Comparison of ENCODE assay signal across 8 mouse cellular contexts in genomic region chr11:98776843-98777590, GRCm38 (mm10). TPM values are rescaled to one million over a fixed set of nuclear protein-coding genes. Genes with fewer than 3 reads are reported as not detected.
A peak's percentile ranks its signal among the peaks of the same experiment; 100 is the strongest.
DNase-seq lines count a peak whose midpoint lies in the region; ATAC-seq and TF ChIP-seq lines count a peak whose summit lies in the region.

No protein-coding gene starts in this region.

- no peak overlapping the region; the same call in 1 of the 2 replicates for H3K9ac ChIP-seq in hindbrain, postnatal 0 days (replicated peaks; ENCODE audit: low read length)
- H3K9ac ChIP-seq in liver, embryonic 14.5 days (replicated peaks) = no peak overlapping the region
- H3K9ac ChIP-seq in neural tube, embryonic 15.5 days (replicated peaks) = no peak overlapping the region

- no peaks in the 10 kb centered on the region for H3K27me3 ChIP-seq in hindbrain, postnatal 0 days (ENCODE audit: insufficient read depth, low read length)
- H3K27me3 ChIP-seq in liver, embryonic 14.5 days (ENCODE audit: control insufficient read depth, insufficient read depth, low read length) = no peaks in the 10 kb centered on the region
- H3K27me3 ChIP-seq in neural tube, embryonic 15.5 days (replicated peaks) = no peaks in the 10 kb centered on the region

- intact Hi-C loops in gastrocnemius, adult 2 months (cut with DNase I) = no loop called here

- ATAC-seq in hindbrain, postnatal 0 days = no peak
- no peak for ATAC-seq in liver, embryonic 14.5 days (ENCODE audit: insufficient read depth)
- no peak for ATAC-seq in neural tube, embryonic 15.5 days (ENCODE audit: low FRiP score)

- peak overlapping the region; percentile 87 for H3K4me3 ChIP-seq in gastrocnemius, adult 2 months
- H3K4me3 ChIP-seq in hindbrain, postnatal 0 days (ENCODE audit: low read length) = no peak overlapping the region
- no peak overlapping the region for H3K4me3 ChIP-seq in liver, embryonic 14.5 days (ENCODE audit: insufficient read depth in 1 of 2, low read depth in 2 of 2, low read length in 2 of 2)
- no peak overlapping the region for H3K4me3 ChIP-seq in neural tube, embryonic 15.5 days (replicated peaks)

- TF ChIP-seq EP300 in liver, embryonic 14.5 days (IDR thresholded peaks at IDR 0.05; ENCODE audit: low read depth) = no peak

- H3K4me1 ChIP-seq in hindbrain, postnatal 0 days (ENCODE audit: insufficient read depth, low read length) = peaks cover 35% of the 10 kb centered on the region
- H3K4me1 ChIP-seq in liver, embryonic 14.5 days (replicated peaks; ENCODE audit: control insufficient read depth in 2 of 2, insufficient read depth in 2 of 2, low read length in 1 of 2) = peaks cover 41 to 55% of the 10 kb centered on the region in 2 experiments
- peaks cover 60% of the 10 kb centered on the region for H3K4me1 ChIP-seq in neural tube, embryonic 15.5 days

- no peak for TF ChIP-seq CTCF in gastrocnemius, adult 2 months (IDR thresholded peaks at IDR 0.05)
- TF ChIP-seq CTCF in hindbrain, postnatal 0 days (IDR thresholded peaks at IDR 0.05; ENCODE audit: low read depth) = no peak
- TF ChIP-seq CTCF in liver, embryonic 14.5 days (IDR thresholded peaks at IDR 0.05; ENCODE audit: low read depth) = no peak

- H3K4me2 ChIP-seq in hindbrain, postnatal 0 days (ENCODE audit: low read depth, low read length) = no peak overlapping the region
- H3K4me2 ChIP-seq in liver, embryonic 14.5 days (ENCODE audit: low read depth) = peak overlapping the region; percentile 31
- peak overlapping the region; percentile 96; the same call in 1 of the 2 replicates for H3K4me2 ChIP-seq in neural tube, embryonic 15.5 days

- H3K27ac ChIP-seq in gastrocnemius, adult 2 months = peak overlapping the region; percentile 100
- peak overlapping the region; percentile 84 for H3K27ac ChIP-seq in hindbrain, postnatal 0 days
- peak overlapping the region; percentile 6; the same call in 1 of the 2 replicates for H3K27ac ChIP-seq in liver, embryonic 14.5 days
- peak overlapping the region; percentile 78 for H3K27ac ChIP-seq in neural tube, embryonic 15.5 days (replicated peaks)

- no peaks in the 10 kb centered on the region for H3K36me3 ChIP-seq in hindbrain, postnatal 0 days (ENCODE audit: insufficient read depth, low read length)
- H3K36me3 ChIP-seq in liver, embryonic 14.5 days (replicated peaks; ENCODE audit: control insufficient read depth, insufficient read depth, low read depth) = no peaks in the 10 kb centered on the region
- no peaks in the 10 kb centered on the region for H3K36me3 ChIP-seq in neural tube, embryonic 15.5 days

- 16% methylated on average over 9 of the region's 9 CpGs for WGBS in hindbrain, postnatal 0 days
- WGBS in liver, embryonic 14.5 days (ENCODE audit: insufficient replicate concordance) = 10% methylated on average over 9 of the region's 9 CpGs
- WGBS in neural tube, embryonic 15.5 days = 16% methylated on average over 9 of the region's 9 CpGs

- no peaks in the 10 kb centered on the region for H3K9me3 ChIP-seq in hindbrain, postnatal 0 days (ENCODE audit: low read length)
- H3K9me3 ChIP-seq in liver, embryonic 14.5 days (ENCODE audit: control insufficient read depth, low read length) = no peaks in the 10 kb centered on the region
- H3K9me3 ChIP-seq in neural tube, embryonic 15.5 days (replicated peaks) = no peaks in the 10 kb centered on the region

- peak; percentile 41 to 65 for DNase-seq in urinary bladder, postnatal 36 days (ENCODE audit: low spot score in 2 of 2)
- no peak for DNase-seq in urinary bladder, postnatal 10 days (ENCODE audit: low spot score)
- DNase-seq in gastrocnemius, adult 2 months = peak; percentile 75
- no peak for DNase-seq in hindbrain, postnatal 0 days (ENCODE audit: low spot score)
- DNase-seq in liver, embryonic 14.5 days (ENCODE audit: low read depth in 3 of 3, low spot score in 3 of 3) = no peak
- no peak for DNase-seq in left cerebral cortex, adult 18-20 months (ENCODE audit: low spot score in 2 of 2)
- no peak for DNase-seq in natural killer cell, adult 2 months (ENCODE audit: low spot score in 2 of 2)

RNA-seq across cellular contexts. Expression of gene Nr1d1, which starts 1.9 kb away (rescaled TPM):
- total RNA-seq in gastrocnemius, adult 2 months (2021) = 100 to 1,000 TPM in 1 of 2 experiments, 10 to 100 TPM in 1; 56.3 to 152 TPM
- total RNA-seq in hindbrain, postnatal 0 days (2014; rRNA removed) = 7.5 and 8.6 TPM in 2 replicates
- 10.2 and 13.5 TPM in 2 replicates for polyA plus RNA-seq in hindbrain, postnatal 0 days (2015; fragmentation: Nextera tagmentation; extraction: Ambion mirVana)
- polyA plus RNA-seq in liver, embryonic 14.5 days (2012; rRNA removed) = 0.54 and 0.65 TPM in 2 replicates
- 0.56 and 0.58 TPM in 2 replicates for polyA plus RNA-seq in liver, embryonic 14.5 days (2014; fragmentation: Nextera tagmentation; extraction: Ambion mirVana)
- polyA plus RNA-seq in neural tube, embryonic 15.5 days (2015; fragmentation: Nextera tagmentation; extraction: Ambion mirVana) = 3.8 and 4.0 TPM in 2 replicates
- 100 to 1,000 TPM in 1 of 2 experiments, 10 to 100 TPM in 1; 87.2 to 122 TPM for total RNA-seq in left cerebral cortex, adult 18-20 months (2021)

RNA-seq across cellular contexts. Expression of gene Msl1, which starts 18.3 kb away (rescaled TPM):
- total RNA-seq in gastrocnemius, adult 2 months (2021) = 10 to 100 TPM; 51.8 to 69.4 TPM
- 77.7 and 94.3 TPM in 2 replicates for total RNA-seq in hindbrain, postnatal 0 days (2014; rRNA removed)
- 25.0 and 25.4 TPM in 2 replicates for polyA plus RNA-seq in hindbrain, postnatal 0 days (2015; fragmentation: Nextera tagmentation; extraction: Ambion mirVana)
- 11.5 and 15.8 TPM in 2 replicates for polyA plus RNA-seq in liver, embryonic 14.5 days (2012; rRNA removed)
- polyA plus RNA-seq in liver, embryonic 14.5 days (2014; fragmentation: Nextera tagmentation; extraction: Ambion mirVana) = 4.5 and 4.9 TPM in 2 replicates
- polyA plus RNA-seq in neural tube, embryonic 15.5 days (2015; fragmentation: Nextera tagmentation; extraction: Ambion mirVana) = 27.5 and 30.1 TPM in 2 replicates
- 100 to 1,000 TPM; 182 to 185 TPM for total RNA-seq in left cerebral cortex, adult 18-20 months (2021)

RNA-seq across cellular contexts. Expression of gene Casc3, which starts 27.7 kb away (rescaled TPM):
- 10 to 100 TPM; 17.4 to 21.9 TPM for total RNA-seq in gastrocnemius, adult 2 months (2021)
- total RNA-seq in hindbrain, postnatal 0 days (2014; rRNA removed) = 24.4 and 74.0 TPM in 2 replicates
- 35.4 and 35.7 TPM in 2 replicates for polyA plus RNA-seq in hindbrain, postnatal 0 days (2015; fragmentation: Nextera tagmentation; extraction: Ambion mirVana)
- polyA plus RNA-seq in liver, embryonic 14.5 days (2012; rRNA removed) = 12.2 and 12.7 TPM in 2 replicates
- 11.5 and 13.0 TPM in 2 replicates for polyA plus RNA-seq in liver, embryonic 14.5 days (2014; fragmentation: Nextera tagmentation; extraction: Ambion mirVana)
- 44.3 and 46.8 TPM in 2 replicates for polyA plus RNA-seq in neural tube, embryonic 15.5 days (2015; fragmentation: Nextera tagmentation; extraction: Ambion mirVana)
- 10 to 100 TPM; 53.0 to 57.3 TPM for total RNA-seq in left cerebral cortex, adult 18-20 months (2021)

RNA-seq across cellular contexts. Expression of gene Thra, which starts 36.6 kb away (rescaled TPM):
- 10 to 100 TPM; 78.8 to 96.8 TPM for total RNA-seq in gastrocnemius, adult 2 months (2021)
- 725 and 812 TPM in 2 replicates for total RNA-seq in hindbrain, postnatal 0 days (2014; rRNA removed)
- polyA plus RNA-seq in hindbrain, postnatal 0 days (2015; fragmentation: Nextera tagmentation; extraction: Ambion mirVana) = 160 TPM in 2 replicates
- polyA plus RNA-seq in liver, embryonic 14.5 days (2012; rRNA removed) = 14.6 and 15.6 TPM in 2 replicates
- polyA plus RNA-seq in liver, embryonic 14.5 days (2014; fragmentation: Nextera tagmentation; extraction: Ambion mirVana) = 8.3 and 10.0 TPM in 2 replicates
- polyA plus RNA-seq in neural tube, embryonic 15.5 days (2015; fragmentation: Nextera tagmentation; extraction: Ambion mirVana) = 104 and 125 TPM in 2 replicates
- 100 to 1,000 TPM; 708 to 832 TPM for total RNA-seq in left cerebral cortex, adult 18-20 months (2021)

RNA-seq across cellular contexts. Expression of gene Med24, which starts 47.8 kb away (rescaled TPM):
- 10 to 100 TPM; 52.0 to 58.4 TPM for total RNA-seq in gastrocnemius, adult 2 months (2021)
- 63.2 and 88.6 TPM in 2 replicates for total RNA-seq in hindbrain, postnatal 0 days (2014; rRNA removed)
- polyA plus RNA-seq in hindbrain, postnatal 0 days (2015; fragmentation: Nextera tagmentation; extraction: Ambion mirVana) = 47.1 and 48.3 TPM in 2 replicates
- polyA plus RNA-seq in liver, embryonic 14.5 days (2012; rRNA removed) = 25.0 and 29.6 TPM in 2 replicates
- 21.3 and 25.6 TPM in 2 replicates for polyA plus RNA-seq in liver, embryonic 14.5 days (2014; fragmentation: Nextera tagmentation; extraction: Ambion mirVana)
- 59.6 and 60.9 TPM in 2 replicates for polyA plus RNA-seq in neural tube, embryonic 15.5 days (2015; fragmentation: Nextera tagmentation; extraction: Ambion mirVana)
- 100 to 1,000 TPM; 108 to 127 TPM for total RNA-seq in left cerebral cortex, adult 18-20 months (2021)

Comparison
In these comparisons a context has a peak if more than half of its experiments do, and no peak if none do; other contexts are left out.
1. DNase-seq: peak in urinary bladder, postnatal 36 days (2 of 2) and gastrocnemius, adult 2 months (single experiment); none in urinary bladder, postnatal 10 days (single experiment), hindbrain, postnatal 0 days (single experiment), liver, embryonic 14.5 days (0 of 3), left cerebral cortex, adult 18-20 months (0 of 2) and natural killer cell, adult 2 months (0 of 2).
2. H3K27ac ChIP-seq: peak in every context shown above with its lines; median percentile 100 in gastrocnemius, adult 2 months; 84 in hindbrain, postnatal 0 days; 78 in neural tube, embryonic 15.5 days; 6 in liver, embryonic 14.5 days.